Mouse (Mus musculus) intestine, embryonic 15.5 days (tissue): ENCODE results near the gene Sun1. TPM values are rescaled to one million over a fixed set of nuclear protein-coding genes. Genes with fewer than 3 reads are reported as not detected.

Source experiments
- ATAC-seq: fragments of 200-750 bp; cut with Nextera tagmentation; 2 replicates; pipeline ENCODE4 v1.8.0; 2017; ENCODE audit warnings: moderate TSS enrichment, moderate library complexity
- H3K27ac ChIP-seq: fragments of 300-500 bp; sonication (generic); 2 replicates; pipeline ENCODE4 v1.5.1; 2015; ENCODE audit warnings: mild to moderate bottlenecking, inconsistent platforms
- H3K27me3 ChIP-seq: fragments of 300-500 bp; sonication (generic); replicated peaks from 2 replicates; pipeline ENCODE4 v1.6.1; 2015; ENCODE audit warnings: inconsistent platforms
- H3K36me3 ChIP-seq: fragments of 300-500 bp; sonication (generic); 2 replicates; pipeline ENCODE4 v1.6.1; 2015; ENCODE audit warnings: inconsistent platforms
- H3K4me1 ChIP-seq: fragments of 300-500 bp; sonication (generic); replicated peaks from 2 replicates; pipeline ENCODE4 v1.6.1; 2015; ENCODE audit warnings: inconsistent platforms
- H3K4me2 ChIP-seq: fragments of 300-500 bp; sonication (generic); replicated peaks from 2 replicates; pipeline ENCODE4 v1.6.1; 2015; ENCODE audit warnings: mild to moderate bottlenecking, inconsistent platforms
- H3K4me3 ChIP-seq: fragments of 300-500 bp; sonication (generic); replicated peaks from 2 replicates; pipeline ENCODE4 v1.5.1; 2015; ENCODE audit warnings: inconsistent platforms
- H3K9ac ChIP-seq: fragments of 300-500 bp; sonication (generic); 2 replicates; pipeline ENCODE4 v1.6.1; 2015; ENCODE audit warnings: inconsistent platforms
- H3K9me3 ChIP-seq: fragments of 300-500 bp; sonication (generic); 2 replicates; pipeline ENCODE4 v1.6.1; 2016; ENCODE audit warnings: inconsistent platforms
- WGBS: fragments of 180-500 bp; shearing (Covaris S2); methylation state at CpG from one replicate; pipeline ENCODE4 v1.1.7; 2015; 5-methylcytosine and 5-hydroxymethylcytosine counted together
- polyA plus RNA-seq: library from polyadenylated mRNA; unstranded; fragments of >200 nt; fragmentation: Nextera tagmentation; extraction: Ambion mirVana; gene quantifications from 2 replicates; pipeline ENCODE4 v1.2.1, GENCODE M21; 2015

Gene Sun1
- polyA plus RNA-seq, 1 experiment from 2014 or later = 41.2 TPM

GRCm38 (mm10) chr5:139184897-139185296 lies 15.5 kb upstream of the Sun1 start:
- H3K36me3 ChIP-seq = peaks cover 17% of the 10 kb centered on the region
- no peak overlapping the region for H3K4me2 ChIP-seq
- no peak overlapping the region for H3K27ac ChIP-seq
- no peaks in the 10 kb centered on the region for H3K27me3 ChIP-seq
- no peak for ATAC-seq
- H3K4me3 ChIP-seq = no peak overlapping the region
- H3K9me3 ChIP-seq = no peaks in the 10 kb centered on the region
- no peaks in the 10 kb centered on the region for H3K4me1 ChIP-seq
- H3K9ac ChIP-seq = no peak overlapping the region
- WGBS = 83% methylated on average over 4 of the region's 4 CpGs

- H3K4me1 ChIP-seq = no peaks in the 10 kb centered on the region
- no peak for ATAC-seq
- 84% methylated on average over 5 of the region's 5 CpGs for WGBS
- H3K4me3 ChIP-seq = no peak overlapping the region
- no peaks in the 10 kb centered on the region for H3K27me3 ChIP-seq
- H3K9me3 ChIP-seq = no peaks in the 10 kb centered on the region
- H3K27ac ChIP-seq = no peak overlapping the region
- no peak overlapping the region for H3K9ac ChIP-seq
- peaks cover 8% of the 10 kb centered on the region; the same call in 1 of the 2 replicates for H3K36me3 ChIP-seq
- no peak overlapping the region for H3K4me2 ChIP-seq
Measured at GRCm38 (mm10) chr5:139189726-139190125, 10.7 kb upstream of the Sun1 start.

GRCm38 (mm10) chr5:139190958-139191357 lies 9.5 kb upstream of the Sun1 start:
- ATAC-seq = no peak
- Histone ChIP-seq H3K4me2 (no peak overlapping the region), H3K27me3 (no peaks in the 10 kb centered on the region), H3K4me1 (no peaks in the 10 kb centered on the region), H3K27ac (no peak overlapping the region), H3K9me3 (no peaks in the 10 kb centered on the region), H3K4me3 (no peak overlapping the region), H3K36me3 (peaks cover 3% of the 10 kb centered on the region; the same call in 1 of the 2 replicates), H3K9ac (no peak overlapping the region)
- 78% methylated on average over 5 of the region's 5 CpGs for WGBS

- H3K4me2 ChIP-seq = no peak overlapping the region
- 65% methylated on average over 3 of the region's 3 CpGs for WGBS
- H3K4me1 ChIP-seq = peaks cover 19% of the 10 kb centered on the region
- H3K9me3 ChIP-seq = no peaks in the 10 kb centered on the region
- no peaks in the 10 kb centered on the region for H3K27me3 ChIP-seq
- no peak overlapping the region for H3K27ac ChIP-seq
- no peaks in the 10 kb centered on the region for H3K36me3 ChIP-seq
- H3K4me3 ChIP-seq = no peak overlapping the region
- 0 out of 2 replicates have a peak overlapping the region, but pooled peaks have one; percentile 18 for H3K9ac ChIP-seq
- no peak for ATAC-seq
Measured at GRCm38 (mm10) chr5:139198779-139199178, 1.7 kb upstream of the Sun1 start.

GRCm38 (mm10) chr5:139199636-139199994 lies 822 bp upstream of the Sun1 start:
- no peak for ATAC-seq
- H3K9ac ChIP-seq = peak overlapping the region; percentile 62
- no peaks in the 10 kb centered on the region for H3K9me3 ChIP-seq
- no peaks in the 10 kb centered on the region for H3K27me3 ChIP-seq
- peaks cover 19% of the 10 kb centered on the region for H3K4me1 ChIP-seq
- H3K4me2 ChIP-seq = peak overlapping the region; percentile 95
- H3K4me3 ChIP-seq = peak overlapping the region; percentile 77
- no peaks in the 10 kb centered on the region for H3K36me3 ChIP-seq
- H3K27ac ChIP-seq = peak overlapping the region; percentile 84
- WGBS = 42% methylated on average over 2 of the region's 2 CpGs

GRCm38 (mm10) chr5:139200770-139201569 lies 533 bp downstream of the Sun1 start:
- Histone ChIP-seq H3K4me3 (peak overlapping the region; percentile 77), H3K4me2 (peak overlapping the region; percentile 95), H3K4me1 (peaks cover 19% of the 10 kb centered on the region), H3K36me3 (no peaks in the 10 kb centered on the region), H3K9ac (peak overlapping the region; percentile 81), H3K9me3 (no peaks in the 10 kb centered on the region), H3K27ac (peak overlapping the region; percentile 34; the same call in 1 of the 2 replicates), H3K27me3 (no peaks in the 10 kb centered on the region)
- under 1% methylated on average over 57 of the region's 57 CpGs for WGBS
- peak; percentile 51 for ATAC-seq

- H3K9me3 ChIP-seq = no peaks in the 10 kb centered on the region
- no peaks in the 10 kb centered on the region for H3K36me3 ChIP-seq
- no peaks in the 10 kb centered on the region for H3K27me3 ChIP-seq
- H3K4me1 ChIP-seq = peaks cover 19% of the 10 kb centered on the region
- WGBS = 72% methylated on average over 11 of the region's 11 CpGs
- H3K27ac ChIP-seq = no peak overlapping the region
- H3K9ac ChIP-seq = no peak overlapping the region; the same call in 1 of the 2 replicates
- 0 out of 2 replicates have a peak overlapping the region, but pooled peaks have one; percentile 77 for H3K4me3 ChIP-seq
- H3K4me2 ChIP-seq = peak overlapping the region; percentile 95
- ATAC-seq = no peak
Measured at GRCm38 (mm10) chr5:139202127-139202526, 1.7 kb downstream of the Sun1 start.

- H3K27ac ChIP-seq = no peak overlapping the region
Measured at GRCm38 (mm10) chr5:139203312-139203711, 2.9 kb downstream of the Sun1 start.

GRCm38 (mm10) chr5:139206081-139206480 lies 5.6 kb downstream of the Sun1 start:
- Histone ChIP-seq H3K4me2 (no peak overlapping the region), H3K36me3 (0 out of 2 replicates have a peak, but pooled peaks cover 4% of the 10 kb centered on the region), H3K27ac (no peak overlapping the region), H3K4me1 (peaks cover 13% of the 10 kb centered on the region), H3K27me3 (no peaks in the 10 kb centered on the region), H3K4me3 (no peak overlapping the region), H3K9ac (no peak overlapping the region), H3K9me3 (no peaks in the 10 kb centered on the region)
- 72% methylated on average over 4 of the region's 4 CpGs for WGBS
- no peak for ATAC-seq

More at GRCm38 (mm10) chr5:139203312-139203711, 2.9 kb downstream of the Sun1 start:
- H3K9ac ChIP-seq = no peak overlapping the region
- H3K9me3 ChIP-seq = no peaks in the 10 kb centered on the region
- H3K27me3 ChIP-seq = no peaks in the 10 kb centered on the region
- no peak overlapping the region for H3K4me2 ChIP-seq
- peaks cover 19% of the 10 kb centered on the region for H3K4me1 ChIP-seq
- H3K4me3 ChIP-seq = no peak overlapping the region
- ATAC-seq = no peak
- 85% methylated on average over 5 of the region's 5 CpGs for WGBS
- H3K36me3 ChIP-seq = no peaks in the 10 kb centered on the region

- Histone ChIP-seq H3K9ac (no peak overlapping the region), H3K36me3 (0 out of 2 replicates have a peak, but pooled peaks cover 4% of the 10 kb centered on the region), H3K27me3 (no peaks in the 10 kb centered on the region), H3K27ac (no peak overlapping the region), H3K4me3 (no peak overlapping the region), H3K9me3 (no peaks in the 10 kb centered on the region), H3K4me1 (peaks cover 11% of the 10 kb centered on the region), H3K4me2 (no peak overlapping the region)
- ATAC-seq = no peak
- WGBS = 66% methylated on average over 7 of the region's 7 CpGs
Measured at GRCm38 (mm10) chr5:139206525-139206924, 6.1 kb downstream of the Sun1 start.

GRCm38 (mm10) chr5:139208183-139208582 lies 7.7 kb downstream of the Sun1 start:
- no peak for ATAC-seq
- Histone ChIP-seq H3K36me3 (0 out of 2 replicates have a peak, but pooled peaks cover 4% of the 10 kb centered on the region), H3K4me2 (no peak overlapping the region), H3K27ac (no peak overlapping the region), H3K27me3 (no peaks in the 10 kb centered on the region), H3K9me3 (no peaks in the 10 kb centered on the region), H3K9ac (no peak overlapping the region), H3K4me3 (no peak overlapping the region), H3K4me1 (peaks cover 3% of the 10 kb centered on the region; the same call in 1 of the 2 replicates)

GRCm38 (mm10) chr5:139208871-139209684 lies 8.6 kb downstream of the Sun1 start:
- ATAC-seq = peak; percentile 65
- H3K4me1 ChIP-seq = peaks cover 3% of the 10 kb centered on the region; the same call in 1 of the 2 replicates
- 0 out of 2 replicates have a peak, but pooled peaks cover 4% of the 10 kb centered on the region for H3K36me3 ChIP-seq
- no peaks in the 10 kb centered on the region for H3K9me3 ChIP-seq
- no peaks in the 10 kb centered on the region for H3K27me3 ChIP-seq
- WGBS = 89% methylated on average over 10 of the region's 10 CpGs
- H3K4me2 ChIP-seq = no peak overlapping the region
- H3K4me3 ChIP-seq = no peak overlapping the region
- H3K27ac ChIP-seq = no peak overlapping the region
- no peak overlapping the region for H3K9ac ChIP-seq
